Mouse (Mus musculus): Measurements from ENCODE around the gene Ccr7. TPM values are rescaled to one million over a fixed set of nuclear protein-coding genes. Genes with fewer than 3 reads are reported as not detected.

Gene Ccr7
- polyA plus RNA-seq, 1 experiment from 2014 or later = not detected

GRCm38 (mm10) chr11:99169438-99169837, 14.6 kb upstream of the Ccr7 start:
- no peak overlapping the region for H3K4me2 ChIP-seq (replicated peaks)
- H3K27ac ChIP-seq = no peak overlapping the region
- no peaks in the 10 kb centered on the region for H3K4me1 ChIP-seq (replicated peaks)
- ATAC-seq = no peak
- WGBS = 90% methylated on average over 2 of the region's 2 CpGs
- H3K36me3 ChIP-seq = no peaks in the 10 kb centered on the region
- H3K9me3 ChIP-seq = peaks cover 2% of the 10 kb centered on the region; the same call in 1 of the 2 replicates
- no peak overlapping the region for H3K4me3 ChIP-seq (replicated peaks)
- no peaks in the 10 kb centered on the region for H3K27me3 ChIP-seq
- no peak overlapping the region for H3K9ac ChIP-seq (replicated peaks)

DNA sequence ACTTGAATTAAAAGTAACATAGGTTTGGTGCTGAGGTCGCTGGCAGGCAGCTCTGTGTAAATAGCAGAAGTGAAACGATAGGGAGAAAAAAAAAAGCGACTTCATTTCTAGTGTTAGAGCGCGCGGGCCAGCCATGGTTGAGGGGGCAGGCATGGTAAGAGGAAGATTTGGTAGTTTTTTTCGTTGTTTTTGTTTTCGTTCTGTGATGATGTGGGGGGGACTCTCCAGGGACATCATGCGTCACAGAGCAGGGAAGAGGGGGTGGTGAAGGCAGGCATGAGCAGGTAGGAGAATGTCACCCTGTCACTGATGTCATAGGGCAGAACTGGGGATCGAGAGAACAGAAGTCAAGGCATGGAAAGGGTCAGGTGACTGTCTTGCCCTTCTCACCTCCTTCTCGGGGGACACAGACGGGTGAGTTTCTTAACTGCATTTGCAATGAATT, 13.2 kb upstream of the Ccr7 start:
- no peak for ATAC-seq
- H3K9me3 ChIP-seq = no peaks in the 10 kb centered on the region
- H3K4me3 ChIP-seq (replicated peaks) = no peak overlapping the region
- H3K27ac ChIP-seq = no peak overlapping the region
- H3K4me2 ChIP-seq (replicated peaks) = no peak overlapping the region
- WGBS = 68% methylated on average over 12 of the region's 12 CpGs
- no peaks in the 10 kb centered on the region for H3K36me3 ChIP-seq
- H3K9ac ChIP-seq (replicated peaks) = no peak overlapping the region
- H3K4me1 ChIP-seq (replicated peaks) = no peaks in the 10 kb centered on the region
- no peaks in the 10 kb centered on the region for H3K27me3 ChIP-seq

DNA sequence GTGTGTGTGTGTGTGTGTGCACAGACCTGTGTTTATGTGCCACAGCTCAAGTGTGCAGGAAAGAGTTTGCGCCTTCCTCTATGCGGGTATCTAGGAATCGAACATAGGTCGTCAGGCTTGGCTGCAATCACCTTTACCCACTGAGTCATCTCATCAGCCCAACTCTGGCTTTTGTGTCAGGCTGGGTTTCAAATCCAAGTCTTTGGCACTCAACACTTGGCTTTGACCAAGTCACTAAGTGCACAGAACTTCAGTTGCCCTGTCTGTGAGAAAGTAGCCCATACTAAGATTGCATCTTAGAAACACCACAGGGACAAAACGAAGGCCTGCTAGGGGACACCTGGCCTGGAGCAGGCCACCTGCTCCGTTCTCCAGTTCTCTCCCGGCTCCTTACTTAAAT, 12.7 kb upstream of the Ccr7 start:
- H3K4me1 ChIP-seq (replicated peaks) = no peaks in the 10 kb centered on the region
- no peak for ATAC-seq
- no peaks in the 10 kb centered on the region for H3K27me3 ChIP-seq
- H3K4me2 ChIP-seq (replicated peaks) = no peak overlapping the region
- no peaks in the 10 kb centered on the region for H3K36me3 ChIP-seq
- H3K27ac ChIP-seq = no peak overlapping the region
- no peaks in the 10 kb centered on the region for H3K9me3 ChIP-seq
- H3K9ac ChIP-seq (replicated peaks) = no peak overlapping the region
- WGBS = 90% methylated on average over 7 of the region's 7 CpGs
- no peak overlapping the region for H3K4me3 ChIP-seq (replicated peaks)

GRCm38 (mm10) chr11:99166241-99166640, 11.4 kb upstream of the Ccr7 start:
- no peak overlapping the region for H3K4me3 ChIP-seq (replicated peaks)
- H3K9ac ChIP-seq (replicated peaks) = no peak overlapping the region
- no peaks in the 10 kb centered on the region for H3K36me3 ChIP-seq
- H3K27me3 ChIP-seq = no peaks in the 10 kb centered on the region
- WGBS = 94% methylated on average over 7 of the region's 7 CpGs
- no peak overlapping the region for H3K27ac ChIP-seq
- no peak for ATAC-seq
- no peaks in the 10 kb centered on the region for H3K4me1 ChIP-seq (replicated peaks)
- no peak overlapping the region for H3K4me2 ChIP-seq (replicated peaks)
- H3K9me3 ChIP-seq = no peaks in the 10 kb centered on the region

- 73% methylated on average over 11 of the region's 11 CpGs for WGBS
- Histone ChIP-seq H3K36me3 (no peaks in the 10 kb centered on the region), H3K4me3 (replicated peaks) (no peak overlapping the region)
These were observed 10.3 kb upstream of the Ccr7 start for GRCm38 (mm10) chr11:99165031-99165752.

DNA sequence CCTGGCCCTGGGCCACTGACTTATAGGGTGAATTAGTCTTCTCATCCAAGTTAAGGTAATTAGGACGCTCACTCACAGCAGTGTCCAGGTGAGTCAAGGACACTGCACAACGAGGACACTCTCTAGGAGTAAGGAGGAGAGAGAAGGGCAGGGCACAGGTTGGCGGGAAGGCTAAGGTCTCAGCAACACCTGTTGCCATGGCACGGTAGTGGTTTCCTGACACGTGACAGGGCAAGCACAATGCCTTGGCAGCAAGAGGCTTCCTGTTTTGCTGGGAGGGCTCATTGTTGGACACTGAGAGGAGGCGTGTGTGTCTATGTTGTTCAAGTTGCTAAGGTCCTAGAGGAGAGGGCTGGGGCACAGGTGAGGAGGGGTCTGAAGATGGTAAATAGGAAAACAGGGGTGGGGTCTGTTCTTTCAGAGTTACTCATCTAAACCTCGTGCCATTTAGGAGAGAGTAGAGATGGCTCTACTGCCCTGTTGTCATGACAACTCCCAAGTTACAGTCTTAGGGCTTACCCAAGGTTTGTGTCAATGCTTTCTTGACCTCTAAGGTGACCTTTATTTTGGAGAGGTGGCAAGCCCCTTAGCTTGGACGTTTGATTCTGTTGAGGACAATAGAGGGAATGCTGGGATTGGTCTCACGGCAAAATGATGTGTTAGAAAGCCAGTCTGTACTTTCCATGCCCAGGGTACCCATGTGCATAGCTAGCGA, 8.3 kb upstream of the Ccr7 start:
- no peak overlapping the region for H3K9ac ChIP-seq (replicated peaks)
- H3K9me3 ChIP-seq = no peaks in the 10 kb centered on the region
- 76% methylated on average over 10 of the region's 10 CpGs for WGBS
- no peaks in the 10 kb centered on the region for H3K4me1 ChIP-seq (replicated peaks)
- H3K4me2 ChIP-seq (replicated peaks) = no peak overlapping the region
- no peak overlapping the region for H3K4me3 ChIP-seq (replicated peaks)
- H3K36me3 ChIP-seq = no peaks in the 10 kb centered on the region
- no peaks in the 10 kb centered on the region for H3K27me3 ChIP-seq
- H3K27ac ChIP-seq = no peak overlapping the region
- no peak for ATAC-seq

More at GRCm38 (mm10) chr11:99165031-99165752, 10.3 kb upstream of the Ccr7 start:
- Histone ChIP-seq H3K4me2 (replicated peaks) (no peak overlapping the region), H3K27ac (no peak overlapping the region), H3K9ac (replicated peaks) (no peak overlapping the region), H3K27me3 (no peaks in the 10 kb centered on the region), H3K4me1 (replicated peaks) (no peaks in the 10 kb centered on the region), H3K9me3 (no peaks in the 10 kb centered on the region)
- no peak for ATAC-seq

GRCm38 (mm10) chr11:99161648-99162047, 6.8 kb upstream of the Ccr7 start:
- no peak overlapping the region for H3K27ac ChIP-seq
- no peaks in the 10 kb centered on the region for H3K27me3 ChIP-seq
- H3K9me3 ChIP-seq = no peaks in the 10 kb centered on the region
- H3K4me2 ChIP-seq (replicated peaks) = no peak overlapping the region
- no peak overlapping the region for H3K4me3 ChIP-seq (replicated peaks)
- ATAC-seq = no peak
- no peaks in the 10 kb centered on the region for H3K4me1 ChIP-seq (replicated peaks)
- no peak overlapping the region for H3K9ac ChIP-seq (replicated peaks)
- 59% methylated on average over 5 of the region's 5 CpGs for WGBS
- no peaks in the 10 kb centered on the region for H3K36me3 ChIP-seq

GRCm38 (mm10) chr11:99160228-99160627, 5.4 kb upstream of the Ccr7 start:
- Histone ChIP-seq H3K36me3 (no peaks in the 10 kb centered on the region), H3K27me3 (no peaks in the 10 kb centered on the region), H3K27ac (no peak overlapping the region), H3K9me3 (no peaks in the 10 kb centered on the region), H3K4me3 (replicated peaks) (no peak overlapping the region), H3K4me2 (replicated peaks) (no peak overlapping the region), H3K9ac (replicated peaks) (no peak overlapping the region), H3K4me1 (replicated peaks) (no peaks in the 10 kb centered on the region)
- WGBS = 93% methylated on average over 6 of the region's 6 CpGs
- ATAC-seq = no peak

- Histone ChIP-seq H3K36me3 (no peaks in the 10 kb centered on the region), H3K4me2 (replicated peaks) (no peak overlapping the region), H3K9ac (replicated peaks) (no peak overlapping the region), H3K27me3 (no peaks in the 10 kb centered on the region; the same call in 1 of the 2 replicates), H3K27ac (no peak overlapping the region), H3K9me3 (no peaks in the 10 kb centered on the region), H3K4me1 (replicated peaks) (no peaks in the 10 kb centered on the region), H3K4me3 (replicated peaks) (no peak overlapping the region)
- ATAC-seq = no peak
- 87% methylated on average over 9 of the region's 9 CpGs for WGBS
These were observed 940 bp upstream of the Ccr7 start for GRCm38 (mm10) chr11:99155817-99156216.

DNA sequence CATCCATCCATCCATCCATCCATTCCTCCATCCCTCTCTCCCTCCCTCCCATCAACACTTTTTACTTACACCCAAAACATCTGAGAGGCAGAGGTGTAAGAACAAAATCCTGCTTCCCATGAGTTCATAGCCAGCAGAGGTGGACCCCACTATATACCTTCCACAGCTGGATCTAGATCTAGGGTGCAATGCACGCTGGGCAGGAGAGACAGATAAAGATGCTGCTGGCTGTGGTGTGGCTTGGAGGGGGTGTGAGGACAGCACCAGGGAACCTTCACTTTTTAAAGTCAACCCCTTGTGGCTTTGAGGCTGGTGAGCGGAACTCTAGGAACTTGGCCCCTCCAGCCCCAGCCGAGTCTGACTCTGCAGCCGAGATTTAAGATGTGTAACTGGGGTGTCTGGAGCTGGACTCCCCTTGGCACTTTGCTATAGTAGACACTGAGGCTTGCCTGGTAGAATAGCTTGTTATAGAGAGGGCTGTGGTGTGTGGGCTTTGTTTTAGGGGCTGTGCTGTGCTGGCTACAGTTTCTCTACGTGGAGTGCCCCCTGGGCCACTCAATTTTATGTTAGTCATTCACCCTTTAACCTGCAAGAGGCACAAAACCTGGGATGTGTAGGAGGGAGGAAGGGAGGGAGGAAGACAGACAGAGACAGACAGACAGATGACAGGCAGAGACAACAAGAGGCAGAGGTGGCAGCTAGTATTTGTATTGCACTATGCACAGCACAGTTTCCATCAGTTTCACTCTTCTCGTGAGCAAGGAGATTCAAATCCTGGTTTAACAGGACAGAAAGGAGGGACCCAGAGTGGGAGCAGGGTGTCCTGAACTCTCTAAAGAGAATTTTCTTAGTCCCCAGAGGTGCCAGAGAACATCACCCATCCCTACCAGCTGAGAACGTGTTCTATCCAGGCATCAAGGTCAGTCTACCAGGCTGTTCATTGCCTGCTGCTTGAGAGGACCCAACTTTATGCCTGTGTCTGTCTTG, 817 bp downstream of the Ccr7 start:
- H3K9ac ChIP-seq (replicated peaks) = no peak overlapping the region
- H3K4me2 ChIP-seq (replicated peaks) = no peak overlapping the region
- no peak overlapping the region for H3K4me3 ChIP-seq (replicated peaks)
- peaks cover 7% of the 10 kb centered on the region for H3K4me1 ChIP-seq (replicated peaks)
- ATAC-seq = no peak
- H3K27ac ChIP-seq = no peak overlapping the region
- WGBS = 78% methylated on average over 7 of the region's 7 CpGs
- H3K27me3 ChIP-seq = no peaks in the 10 kb centered on the region; the same call in 1 of the 2 replicates
- H3K9me3 ChIP-seq = no peaks in the 10 kb centered on the region
- H3K36me3 ChIP-seq = no peaks in the 10 kb centered on the region

DNA sequence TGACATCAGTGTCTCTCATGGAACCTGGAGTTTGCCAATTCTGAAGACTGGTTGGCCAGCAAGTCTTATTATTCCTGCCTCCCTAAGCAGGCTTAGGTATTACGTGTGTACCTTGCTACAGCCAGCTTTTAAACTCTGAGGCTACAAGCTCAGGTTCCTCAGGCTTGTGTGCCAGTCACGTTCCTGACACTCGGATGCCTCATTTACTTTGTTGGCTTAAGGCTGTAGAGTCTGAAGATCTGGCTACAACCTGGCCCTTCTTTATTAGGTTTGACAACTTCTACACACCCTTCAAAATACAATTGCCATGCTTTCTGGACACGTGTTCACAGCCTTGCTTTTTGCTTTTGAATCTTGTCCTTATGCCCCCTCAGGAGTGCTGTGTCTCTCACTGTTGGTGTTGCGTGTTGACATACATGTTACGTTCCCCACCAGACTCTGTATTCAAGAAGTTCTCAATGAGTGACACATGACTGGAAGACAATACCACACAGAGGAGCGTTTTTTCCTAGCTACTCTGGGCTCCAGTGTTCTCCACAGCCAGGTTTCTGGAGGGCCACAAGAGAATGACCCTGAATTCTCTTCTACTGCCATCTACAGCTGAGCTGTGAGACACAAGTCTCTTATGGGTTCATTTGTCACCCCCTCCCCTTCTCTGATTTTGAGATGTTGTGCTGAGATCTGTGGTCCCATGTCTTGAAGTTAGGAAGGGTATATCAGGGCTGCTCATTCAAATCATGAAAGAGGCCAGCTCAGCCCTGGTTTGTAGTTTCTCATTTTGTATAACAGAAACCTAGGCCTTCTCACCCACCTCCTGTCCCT, 2.3 kb downstream of the Ccr7 start:
- Histone ChIP-seq H3K9me3 (no peaks in the 10 kb centered on the region), H3K27ac (no peak overlapping the region), H3K4me1 (replicated peaks) (peaks cover 23% of the 10 kb centered on the region), H3K4me2 (replicated peaks) (no peak overlapping the region), H3K9ac (replicated peaks) (no peak overlapping the region), H3K4me3 (replicated peaks) (no peak overlapping the region), H3K36me3 (no peaks in the 10 kb centered on the region), H3K27me3 (no peaks in the 10 kb centered on the region; the same call in 1 of the 2 replicates)
- ATAC-seq = no peak
- WGBS = 80% methylated on average over 7 of the region's 7 CpGs
